Mouse (Mus musculus) kidney, adult 2 months (tissue): ENCODE data around the gene Epha3.

ENCODE experiments used
- CTCF ChIP-seq: fragments of 200-500 bp; conservative IDR thresholded peaks from 2 replicates; pipeline ENCODE4 v1.5.1; 2011; ENCODE audit warnings: low read depth, mild to moderate bottlenecking, control low read depth, low read length, moderate library complexity, mixed read lengths; ENCODE audit not compliant: insufficient read depth, insufficient read length
- POLR2A ChIP-seq: fragments of 200-500 bp; IDR thresholded peaks from one replicate; pipeline ENCODE4 v1.6.1; 2011; ENCODE audit warnings: low read depth, low read length, control low read depth

GRCm38 (mm10) chr16:63650760-63651159 is 213.2 kb downstream of the Epha3 start:
- TF ChIP-seq CTCF: no peak
- TF ChIP-seq POLR2A: no peak
